Mouse (Mus musculus) CH12.LX (cell line): ENCODE measurements around the gene Tbx5.

Experiments used
- BHLHE40 ChIP-seq: IDR thresholded peaks from 2 replicates; pipeline ENCODE4 v1.6.1; 2011; ENCODE audit warnings: mild to moderate bottlenecking, low read depth, low read length, improper control_type of control experiment
- CTCF ChIP-seq, 2 experiments: IDR thresholded peaks in 1 of 2; conservative IDR thresholded peaks in 1 of 2; 2 replicates each; pipeline ENCODE4 v1.5.1; 2011 to 2012; ENCODE audit warnings: low read depth in 2 of 2, low read length in 2 of 2, improper control_type of control experiment in 1 of 2, inconsistent platforms in 1 of 2, mild to moderate bottlenecking in 1 of 2, moderate library complexity in 1 of 2
- EP300 ChIP-seq: IDR thresholded peaks from 2 replicates; pipeline ENCODE4 v1.6.1; 2011; ENCODE audit warnings: low read length, improper control_type of control experiment
- GABPA ChIP-seq: IDR thresholded peaks from 2 replicates; pipeline ENCODE4 v1.6.1; 2012; ENCODE audit warnings: low read depth, low read length, improper control_type of control experiment, inconsistent platforms; ENCODE audit not compliant: insufficient replicate concordance
- HCFC1 ChIP-seq: IDR thresholded peaks from 2 replicates; pipeline ENCODE4 v1.6.1; 2012; ENCODE audit warnings: low read depth, mild to moderate bottlenecking, inconsistent platforms, low read length, improper control_type of control experiment
- MAFK ChIP-seq: IDR thresholded peaks from 2 replicates; pipeline ENCODE4 v1.6.1; 2011; ENCODE audit warnings: low read length, improper control_type of control experiment; ENCODE audit not compliant: insufficient replicate concordance
- MYC ChIP-seq: IDR thresholded peaks from 2 replicates; pipeline ENCODE4 v1.6.1; 2011; ENCODE audit warnings: low read depth, mild to moderate bottlenecking, improper control_type of control experiment, low read length
- POLR2A ChIP-seq: IDR thresholded peaks from 2 replicates; pipeline ENCODE4 v1.6.1; 2011; ENCODE audit warnings: low read depth, mild to moderate bottlenecking, improper control_type of control experiment, low read length
- RAD21 ChIP-seq: IDR thresholded peaks from 2 replicates; pipeline ENCODE4 v1.6.1; 2011; ENCODE audit warnings: low read depth, mild to moderate bottlenecking, low read length, improper control_type of control experiment, moderate library complexity
- UBTF ChIP-seq: IDR thresholded peaks from 2 replicates; pipeline ENCODE4 v1.6.1; 2012; ENCODE audit warnings: low read depth, mild to moderate bottlenecking, inconsistent platforms, low read length, improper control_type of control experiment, moderate library complexity
- ZNF384 ChIP-seq: IDR thresholded peaks from 2 replicates; pipeline ENCODE4 v1.6.1; 2012; ENCODE audit warnings: low read depth, low read length, improper control_type of control experiment, inconsistent platforms

GRCm38 (mm10) chr5:119866277-119867235 lies 34.1 kb downstream of the Tbx5 start:
- TF ChIP-seq POLR2A (no peak), CTCF (conservative IDR thresholded peaks at IDR 0.05 in 1 of 2, IDR thresholded peaks at IDR 0.05 in 1 of 2; ENCODE audit: low read depth in 2 of 2, low read length in 2 of 2) (no peak), EP300 (no peak), ZNF384 (no peak), UBTF (no peak), BHLHE40 (no peak), MYC (no peak), GABPA (no peak), HCFC1 (no peak), RAD21 (no peak), MAFK (no peak)
